Mouse (Mus musculus) ES-E14 (cell line): ENCODE measurements around the gene Mccc1.

Source experiments
- CHD2 ChIP-seq: IDR thresholded peaks from 2 replicates; pipeline ENCODE4 v1.6.1; 2014; ENCODE audit warnings: mild to moderate bottlenecking, low read depth, low read length, inconsistent platforms
- MAFK ChIP-seq: IDR thresholded peaks from 2 replicates; pipeline ENCODE4 v1.6.1; 2014; ENCODE audit warnings: mild to moderate bottlenecking, low read depth, low read length, inconsistent platforms; ENCODE audit not compliant: insufficient read depth
- ZNF384 ChIP-seq: IDR thresholded peaks from 2 replicates; pipeline ENCODE4 v1.6.1; 2012; ENCODE audit warnings: low read depth, low read length, inconsistent platforms

GRCm38 (mm10) chr3:36008411-36009154 lies 8.1 kb upstream of the Mccc1 start:
- TF ChIP-seq MAFK = no peak
- no peak for TF ChIP-seq ZNF384
- TF ChIP-seq CHD2 = no peak
